Mouse (Mus musculus) frontal cortex, postnatal 14 days (tissue): Measurements from ENCODE around the gene Stk11.

Source experiments
- DNase-seq, 2 experiments: peaks; one replicate each; pipeline ENCODE4 v3.0.0; 2022; ENCODE audit warnings: low spot score in 2 of 2

The Stk11 gene

DNA sequence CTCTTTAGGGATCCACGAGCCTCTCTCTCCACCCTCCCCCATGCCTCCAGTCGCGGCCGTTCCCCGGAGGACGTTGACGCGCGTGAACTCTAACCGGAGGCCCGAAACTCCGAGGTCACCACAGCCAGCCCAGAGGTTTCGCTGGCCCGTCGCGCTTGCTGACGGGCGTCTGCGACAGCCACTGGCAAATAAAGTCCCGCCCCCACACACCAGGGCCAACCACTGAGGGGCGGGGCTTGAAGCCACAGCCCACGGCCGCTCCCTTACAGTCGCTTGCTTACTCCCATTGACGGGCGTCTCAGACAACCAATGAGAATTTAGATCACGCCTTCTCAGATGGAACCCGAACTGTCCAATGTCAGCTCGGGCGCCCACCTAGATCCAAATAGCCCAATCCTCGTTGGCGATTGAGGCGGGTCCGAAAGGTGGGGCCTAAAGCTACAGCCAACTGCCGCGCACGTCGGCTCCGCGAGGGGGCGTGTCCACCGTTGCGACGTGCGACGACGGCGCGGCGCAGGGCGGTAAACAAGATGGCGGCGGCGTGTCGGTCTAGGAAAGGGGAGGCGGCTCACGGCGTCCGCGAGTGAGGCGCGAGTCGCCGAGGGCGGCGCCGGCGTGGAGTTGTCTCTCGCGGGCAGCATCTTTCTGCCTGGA, at the start of gene Stk11:
TSS of gene Stk11 (plus strand) at position 514 of the 654 bp plus-strand sequence.
- DNase-seq: peak; percentile 98 to 100

DNA sequence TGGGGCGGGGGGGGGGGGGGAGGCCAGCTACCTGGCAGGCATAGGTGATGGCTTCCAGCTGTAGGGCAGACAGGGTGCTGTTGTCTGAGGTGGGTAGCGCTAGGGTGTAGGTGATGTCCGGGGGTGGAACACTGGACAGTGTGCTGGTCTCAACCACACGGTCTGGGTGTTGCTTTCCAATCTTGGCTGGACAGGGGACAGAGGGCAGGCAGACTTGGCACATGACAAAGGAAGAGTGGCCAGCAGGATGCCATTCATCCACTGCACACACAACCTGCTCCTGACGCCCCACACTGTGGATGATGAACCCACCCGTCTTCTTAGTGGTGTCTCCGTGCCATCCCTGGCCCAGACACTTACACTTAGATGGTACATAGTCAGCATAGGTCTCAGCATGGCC, 46.4 kb upstream of the Stk11 start:
- DNase-seq: no peak

DNA sequence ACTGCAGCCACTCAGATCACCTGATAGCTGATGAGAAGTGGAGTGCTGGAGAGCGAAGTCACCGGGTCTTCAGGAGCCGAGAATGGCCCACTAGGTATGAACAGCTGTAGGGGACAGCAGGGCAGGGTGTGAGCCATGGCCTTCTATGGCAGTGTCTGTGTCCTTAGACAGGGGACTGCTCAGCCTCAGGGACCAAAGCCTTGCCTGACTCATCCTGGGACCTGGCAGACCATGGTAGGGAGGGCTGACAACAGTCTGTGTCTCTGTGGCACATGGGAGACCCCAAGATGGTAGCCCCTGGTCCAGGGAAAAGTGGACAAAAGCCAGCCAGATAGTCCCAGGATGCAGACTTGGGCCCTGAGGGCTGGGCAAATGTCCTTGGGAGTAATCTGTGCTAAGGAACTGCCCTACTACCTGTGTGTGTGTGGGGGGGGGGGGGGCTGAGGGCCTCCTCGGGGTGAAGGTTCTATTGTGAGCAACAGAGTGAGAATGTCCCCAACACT, 45.6 kb upstream of the Stk11 start:
- DNase-seq: no peak

DNA sequence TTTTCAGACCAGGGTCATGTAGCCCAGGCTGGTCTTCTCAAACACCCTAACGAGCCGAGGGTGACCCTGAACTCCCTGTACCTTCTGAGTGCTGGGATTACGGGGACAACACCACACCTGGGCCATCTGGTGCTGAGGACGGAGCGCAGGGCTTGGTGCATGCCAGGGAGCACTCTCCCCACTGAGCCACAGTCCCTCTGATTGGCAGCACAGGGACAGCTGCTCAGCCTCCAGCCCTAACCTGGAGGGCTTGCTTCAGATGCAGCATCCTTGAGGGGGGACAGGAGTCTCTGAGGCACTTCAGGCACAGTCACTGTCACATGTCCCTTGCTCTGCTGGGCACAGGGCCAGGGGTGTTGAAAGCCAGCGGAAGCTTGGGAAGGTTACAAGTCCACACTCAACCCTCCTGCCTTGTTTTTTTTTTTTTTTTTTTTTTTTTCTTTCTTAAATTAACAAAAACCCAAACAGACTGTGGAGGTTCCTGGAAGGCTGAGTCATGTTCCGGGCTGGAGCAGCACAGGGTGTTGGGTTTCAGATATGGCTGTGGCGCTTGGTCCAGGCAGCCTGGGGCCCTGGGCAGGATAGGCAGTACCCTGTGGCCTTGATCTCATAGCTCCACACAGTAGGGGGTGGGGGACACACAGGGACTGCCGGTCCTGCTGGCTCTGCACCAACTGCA, 44.6 kb upstream of the Stk11 start:
- peak; percentile 48 to 55 for DNase-seq

DNA sequence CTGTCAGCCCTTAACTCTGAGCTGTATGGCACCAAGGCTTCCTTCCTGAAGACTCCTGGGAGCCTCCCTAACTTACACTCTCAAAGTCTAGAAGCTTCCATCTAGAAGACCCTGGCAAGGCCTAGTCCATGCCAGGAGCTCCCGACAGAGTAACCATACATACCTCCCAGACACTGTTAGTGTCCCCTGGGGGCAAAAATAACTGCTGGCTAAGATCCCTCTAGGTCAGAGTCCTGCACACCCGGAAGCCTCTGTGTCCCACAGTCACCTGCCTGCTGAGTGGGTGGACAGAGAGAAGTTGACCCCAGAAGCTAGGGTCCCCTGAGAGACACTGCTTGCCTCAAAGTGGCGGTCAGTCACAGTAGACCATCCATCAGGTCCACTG, 44.1 kb upstream of the Stk11 start:
- DNase-seq: no peak

DNA sequence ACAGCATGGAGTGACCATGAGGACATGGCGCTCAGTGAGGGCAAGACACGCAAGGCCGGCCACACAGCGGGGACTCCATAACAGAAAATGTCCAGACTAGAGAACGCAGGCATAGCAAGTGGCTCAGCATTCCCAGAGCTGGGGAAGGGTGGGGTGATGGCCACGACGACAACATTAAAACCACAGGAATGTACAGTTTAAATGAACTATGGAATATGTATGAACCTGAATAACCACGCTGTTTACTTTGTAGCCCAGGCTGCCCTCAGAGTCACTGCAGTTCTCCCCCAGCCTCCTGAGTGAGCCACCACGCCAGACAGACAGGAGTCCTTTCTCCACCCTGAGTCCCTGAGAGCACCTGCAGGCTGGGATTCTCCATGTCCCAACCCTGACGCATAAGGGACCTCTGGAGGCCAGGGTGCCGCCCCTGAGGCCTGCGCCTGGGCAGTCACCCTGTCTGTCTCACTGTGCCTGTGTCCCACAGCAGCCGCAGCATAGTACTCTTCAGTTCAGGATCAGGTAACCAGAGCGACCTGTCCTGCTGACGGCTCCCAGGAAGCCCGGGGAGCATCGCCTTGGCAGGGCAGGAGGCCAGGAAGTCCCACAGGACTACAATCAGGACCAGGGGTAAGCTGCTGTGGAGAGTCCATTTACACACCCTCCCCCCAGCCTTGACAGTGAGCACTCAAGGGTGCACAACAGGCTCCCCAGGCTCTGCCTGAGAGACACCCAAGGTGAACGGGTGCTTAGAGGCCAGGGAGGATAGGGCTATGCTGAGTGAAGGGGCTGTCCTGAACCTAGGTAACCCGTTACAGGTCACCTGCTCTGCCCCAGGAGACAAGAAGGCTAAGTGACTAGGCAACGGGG, 42.7 kb upstream of the Stk11 start:
- no peak for DNase-seq

DNA sequence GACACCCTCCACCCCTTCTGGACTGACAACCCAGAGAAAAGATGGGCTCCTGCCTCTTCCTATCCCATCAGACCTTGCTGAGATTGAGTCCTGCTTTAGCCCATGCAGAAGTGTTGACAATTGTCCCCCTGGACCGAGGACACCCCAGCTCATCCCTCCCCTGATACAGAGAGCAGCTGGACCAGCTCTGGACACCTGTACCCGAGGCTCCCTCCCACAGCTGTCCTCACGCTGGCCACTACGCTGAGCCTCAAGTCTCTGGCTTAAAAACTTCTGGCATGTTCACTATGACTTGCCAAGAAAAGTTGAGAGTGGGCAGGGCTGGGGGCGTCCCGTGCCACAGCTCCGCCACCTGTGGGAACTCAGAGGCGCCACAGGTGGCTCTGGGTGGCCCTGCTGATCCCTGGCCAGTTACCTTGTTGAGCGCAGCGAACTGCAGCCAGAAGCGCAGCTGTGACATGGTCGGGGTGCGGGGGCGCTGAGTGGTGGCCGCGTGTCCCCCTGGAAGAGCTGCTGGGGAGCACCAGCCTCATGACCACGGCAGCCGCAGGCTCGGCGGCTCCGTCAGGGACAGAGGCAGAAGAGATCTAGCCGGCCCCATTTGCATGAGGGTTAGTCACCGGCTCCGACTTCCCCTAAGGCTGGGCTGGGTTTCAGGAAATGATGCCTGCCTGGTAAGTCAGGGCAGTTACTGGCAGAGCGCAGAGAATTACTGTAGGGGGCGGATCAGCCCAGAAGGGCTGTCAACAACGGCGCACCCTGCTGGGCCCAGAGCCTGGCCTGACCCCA, 40.6 kb upstream of the Stk11 start:
- DNase-seq: peak in 1 of 2 experiments; percentile 43

DNA sequence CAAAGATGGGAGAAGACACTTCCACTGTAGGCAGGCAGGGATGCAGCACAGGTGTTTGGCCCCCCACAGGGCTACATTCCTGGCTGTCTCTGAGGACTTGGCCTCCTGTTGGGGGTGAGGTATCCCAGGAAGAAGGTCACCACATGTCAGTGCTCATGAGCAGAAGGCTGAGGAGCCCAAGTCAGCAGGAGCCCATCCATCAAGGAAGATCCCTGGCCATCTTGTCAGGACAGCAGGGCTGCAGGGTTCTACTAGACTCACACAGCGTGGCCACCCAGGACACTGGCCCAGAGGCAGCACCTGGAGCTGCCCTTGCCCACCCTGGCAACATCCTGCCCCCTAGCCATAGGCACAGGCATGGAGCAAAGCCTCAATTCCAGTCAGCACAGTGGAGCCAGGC, 39.7 kb upstream of the Stk11 start:
- DNase-seq: no peak

DNA sequence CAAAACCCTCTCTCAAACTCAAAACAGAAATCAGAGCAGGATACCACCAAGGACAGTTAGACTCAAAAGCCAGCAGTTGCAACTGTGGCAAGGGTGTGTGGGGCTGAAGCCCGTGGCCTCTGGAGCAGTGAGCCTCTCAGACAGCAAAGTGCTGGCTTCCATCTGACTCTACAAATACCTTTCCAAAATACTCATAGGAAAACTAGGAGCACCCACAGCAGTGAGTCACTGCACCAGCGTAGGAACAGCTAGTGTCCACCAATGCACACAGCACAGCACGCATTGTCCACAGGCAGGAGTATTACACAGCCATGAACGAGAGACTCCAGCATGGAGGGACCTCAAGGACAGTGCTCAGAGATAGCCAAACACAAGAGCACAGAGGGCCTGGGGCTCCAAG, 39.2 kb upstream of the Stk11 start:
- no peak for DNase-seq

DNA sequence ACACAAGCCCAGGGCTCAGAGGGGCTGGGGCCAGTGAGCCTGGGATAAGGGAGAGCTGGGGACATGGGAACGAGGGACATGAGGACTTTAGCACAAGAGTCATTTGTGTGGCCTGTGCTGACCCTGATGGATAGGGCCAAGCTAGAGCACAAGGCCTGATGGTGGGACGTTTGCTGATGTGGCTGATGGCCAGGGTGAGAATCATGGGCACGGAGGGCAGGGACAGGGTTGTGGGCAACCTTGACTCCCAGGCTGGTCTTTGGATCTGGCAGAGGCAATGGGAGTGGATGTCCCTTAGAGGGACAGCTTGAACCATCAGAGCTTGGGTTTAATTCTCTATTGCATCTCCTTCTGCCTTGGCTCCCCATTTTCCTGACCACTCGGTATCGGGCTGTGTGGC, 38.3 kb upstream of the Stk11 start:
- no peak for DNase-seq

DNA sequence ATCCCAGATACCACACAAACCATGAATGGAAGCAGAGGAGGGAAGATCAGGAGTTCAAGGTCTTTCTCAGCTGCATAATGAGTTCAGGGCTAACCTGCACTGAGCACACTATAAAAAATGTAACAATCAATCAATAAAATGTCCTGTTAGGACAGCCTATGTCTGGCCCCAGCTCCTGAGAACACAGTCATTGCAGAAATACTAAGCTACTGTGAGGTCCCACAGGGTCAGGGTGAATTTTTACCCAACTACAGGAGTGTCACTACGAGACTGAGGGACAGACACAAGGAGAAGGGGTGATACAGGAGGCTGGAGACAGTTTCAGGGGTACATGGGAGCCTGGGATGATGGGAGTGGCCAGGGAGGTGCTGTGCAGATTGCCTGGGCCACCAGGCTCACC, 37.2 kb upstream of the Stk11 start:
- no peak for DNase-seq

DNA sequence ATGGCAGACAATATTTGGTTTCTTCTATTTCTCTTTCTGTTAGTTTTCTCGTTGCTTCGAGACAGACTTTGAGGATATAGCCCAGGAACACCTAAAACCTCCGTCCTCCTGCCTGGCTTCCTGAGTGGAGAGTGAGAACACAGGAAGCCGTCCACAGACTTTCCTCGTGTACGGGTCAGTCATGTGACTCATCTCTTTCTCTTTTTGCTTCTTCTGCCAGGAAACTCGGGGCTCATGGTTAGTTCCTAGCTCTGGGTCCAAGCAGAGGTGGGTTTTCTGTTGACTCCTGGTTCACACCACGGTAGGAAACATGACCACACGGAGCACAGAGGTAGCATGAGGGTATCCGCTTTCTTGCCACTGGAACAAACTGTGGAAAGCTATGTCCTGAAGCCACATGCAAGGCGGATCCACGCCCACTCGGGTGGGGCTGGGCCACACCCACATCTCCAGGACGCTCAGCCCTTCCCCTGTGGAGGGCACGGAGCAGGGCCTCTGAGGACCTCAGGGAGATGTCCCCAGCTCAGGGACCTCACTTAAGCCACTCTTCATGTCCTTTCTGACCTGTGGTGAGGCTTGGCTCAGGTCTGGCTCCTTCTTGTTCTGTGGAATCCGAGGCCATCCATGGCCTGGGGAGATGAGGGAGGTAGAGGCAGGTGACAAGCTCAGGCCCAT, 35.1 kb upstream of the Stk11 start:
- no peak for DNase-seq

DNA sequence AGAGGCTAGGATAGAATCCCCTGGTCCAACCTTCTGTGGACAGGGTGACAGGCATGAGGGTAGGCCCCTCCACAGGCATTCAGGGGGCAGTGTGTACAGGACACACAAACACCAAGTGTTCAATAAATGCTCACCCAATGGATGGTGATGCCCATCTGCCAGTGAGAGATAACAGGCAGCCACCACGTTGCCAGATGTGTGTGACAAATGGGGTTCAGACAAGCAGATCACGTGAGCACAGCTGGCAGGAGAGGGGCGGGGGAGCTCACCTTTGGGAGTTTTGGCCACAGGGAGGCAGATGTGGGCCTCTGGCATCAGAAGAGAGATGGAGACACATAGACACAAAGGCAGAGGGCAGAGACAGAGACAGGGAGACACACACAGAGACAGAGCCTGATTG, 34.5 kb upstream of the Stk11 start:
- DNase-seq: no peak

DNA sequence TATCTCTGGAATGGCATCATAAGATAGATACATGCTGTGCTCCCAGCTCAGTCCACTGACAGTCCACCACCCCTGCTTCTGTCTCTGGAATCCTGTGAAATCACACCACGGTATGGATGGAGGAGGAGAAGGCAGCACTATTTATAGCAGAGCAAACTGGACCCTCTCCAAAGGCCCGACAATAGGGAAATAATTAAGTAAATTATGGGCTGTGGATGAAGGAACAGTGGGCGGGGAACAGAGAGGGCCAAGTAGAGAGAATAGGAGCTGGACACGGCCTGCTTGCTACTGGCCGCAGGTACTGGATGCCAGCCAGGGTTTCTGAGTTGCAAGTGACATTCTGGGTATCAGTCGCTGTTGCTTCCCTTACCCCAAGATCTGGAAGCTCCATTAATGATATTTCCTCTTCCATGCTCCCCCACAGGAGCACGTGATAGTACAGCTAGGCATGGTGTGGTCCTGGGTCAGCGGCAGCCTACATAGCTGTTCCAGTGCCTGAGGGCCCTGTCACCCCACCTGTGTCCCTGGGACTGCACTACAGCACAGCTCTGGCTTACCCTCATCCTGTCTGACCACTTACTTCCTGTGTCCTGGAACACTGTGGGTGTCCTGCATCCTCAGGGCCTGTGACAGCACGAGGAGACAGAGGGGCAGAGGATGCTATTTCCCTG, 30.7 kb upstream of the Stk11 start:
- no peak for DNase-seq

DNA sequence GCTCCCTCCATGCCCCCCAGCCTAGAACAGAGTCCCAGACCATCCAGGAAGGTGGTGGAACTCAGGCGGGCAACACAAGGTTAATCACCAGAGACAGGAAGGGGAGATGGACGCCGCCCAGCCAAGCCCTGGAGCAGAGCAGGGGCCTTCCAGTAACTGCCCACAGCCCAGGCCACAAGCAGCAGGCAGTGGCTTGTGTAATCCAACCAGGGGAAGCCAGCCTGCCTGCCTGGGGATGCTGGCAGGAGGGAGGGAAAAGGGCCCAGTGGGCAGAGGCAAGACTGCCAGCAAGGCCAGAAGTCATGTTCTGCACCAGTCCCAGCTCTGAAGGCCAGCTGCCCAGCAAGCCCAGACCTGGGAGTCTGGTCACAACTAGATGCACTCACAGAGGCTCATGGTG, 28.8 kb upstream of the Stk11 start:
- DNase-seq: no peak

DNA sequence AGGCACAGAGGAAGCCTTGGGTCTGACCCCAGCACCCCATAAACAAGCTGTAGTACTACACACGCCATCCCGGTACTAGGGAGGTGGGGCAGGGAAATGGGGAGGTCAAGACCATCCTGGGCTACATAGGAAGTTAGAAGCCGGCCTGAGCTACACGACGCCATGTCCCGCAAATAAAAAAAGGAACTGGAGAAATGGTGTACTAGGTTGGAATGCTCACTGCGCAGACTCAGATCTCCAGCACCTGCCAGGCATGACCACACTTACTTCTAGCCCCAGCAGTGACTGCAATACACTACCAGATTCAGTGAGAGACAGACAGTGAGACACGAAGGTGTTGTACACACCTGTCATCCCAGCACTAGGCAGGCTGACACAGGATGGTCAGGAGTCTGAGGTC, 28.1 kb upstream of the Stk11 start:
- DNase-seq: no peak

DNA sequence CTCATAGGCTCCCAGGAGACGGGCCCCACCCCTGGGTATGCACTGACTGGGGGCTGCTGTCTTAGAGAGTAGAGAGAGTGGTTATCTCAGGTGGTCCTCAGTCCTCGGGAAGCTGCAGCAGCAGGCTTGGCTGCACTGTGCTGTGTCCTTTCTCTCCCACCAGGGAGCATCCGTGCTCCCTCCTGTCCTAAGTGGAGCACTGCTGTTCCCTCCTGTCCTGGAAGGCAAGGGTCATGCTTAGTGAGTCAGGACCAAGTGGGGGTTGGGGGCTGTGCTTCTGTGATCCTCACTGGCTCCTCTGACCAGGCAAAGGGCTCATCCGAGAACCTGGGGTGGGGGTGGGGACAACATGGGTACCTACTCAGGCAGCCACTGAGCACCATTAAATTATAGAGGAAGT, 26.5 kb upstream of the Stk11 start:
- DNase-seq: no peak

DNA sequence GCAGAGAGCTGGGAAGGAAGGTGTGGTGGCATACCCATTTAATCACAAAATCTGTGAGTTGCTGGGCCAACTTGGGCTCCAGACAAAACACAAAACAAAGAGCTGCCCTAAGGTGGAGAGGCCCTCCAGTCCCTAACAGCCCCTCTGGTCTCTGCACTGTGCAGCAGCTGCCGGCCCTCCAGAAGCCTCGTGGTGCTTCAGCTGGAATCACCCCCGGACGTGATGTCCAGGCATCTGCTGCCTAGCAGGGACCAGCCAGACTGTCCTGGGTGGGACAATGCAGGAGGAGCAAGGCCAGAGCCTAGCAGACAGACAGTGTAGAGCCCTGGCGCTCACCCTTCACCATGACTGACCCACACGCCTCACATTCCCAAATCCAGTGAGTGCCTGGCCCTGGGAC, 24.1 kb upstream of the Stk11 start:
- DNase-seq: no peak

DNA sequence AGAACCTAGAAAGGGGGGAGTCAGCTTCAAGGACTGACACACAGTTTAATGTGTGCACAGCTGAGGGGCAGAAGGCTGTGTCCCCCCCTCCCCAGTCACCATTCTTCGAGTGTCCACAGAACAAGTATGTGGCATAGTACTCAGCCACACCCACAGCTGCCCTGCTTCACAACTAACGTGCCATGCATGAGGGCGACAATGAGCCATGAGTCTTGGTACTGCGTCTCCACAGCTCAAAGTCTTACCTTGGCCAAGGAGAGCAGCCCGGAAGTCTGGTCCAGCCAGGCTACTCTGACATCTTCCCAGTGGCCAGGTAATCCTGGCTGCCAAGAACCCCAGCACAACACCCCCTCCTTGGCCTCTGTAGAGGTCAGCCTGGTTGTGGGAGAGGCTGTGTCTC, 22.9 kb upstream of the Stk11 start:
- DNase-seq: no peak

DNA sequence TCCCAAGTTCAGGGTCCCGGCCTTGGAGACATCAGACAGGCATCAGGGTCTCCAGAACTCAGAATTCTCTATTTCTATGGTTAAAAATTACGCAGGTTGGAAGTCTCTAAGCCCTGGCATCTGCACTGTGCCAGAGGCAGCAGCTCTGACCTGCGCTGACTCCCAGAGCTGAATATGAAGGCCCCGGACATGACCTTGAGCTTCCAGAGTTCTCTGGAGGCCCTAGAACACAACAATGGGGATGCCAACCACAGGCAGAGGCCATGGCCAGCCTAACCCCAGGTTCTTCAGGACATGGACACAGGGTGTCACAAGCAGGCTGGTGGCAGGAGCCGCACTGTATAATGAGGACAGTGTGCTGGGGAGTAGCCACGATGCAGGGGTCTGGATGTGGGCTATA, 21.5 kb upstream of the Stk11 start:
- DNase-seq: no peak

DNA sequence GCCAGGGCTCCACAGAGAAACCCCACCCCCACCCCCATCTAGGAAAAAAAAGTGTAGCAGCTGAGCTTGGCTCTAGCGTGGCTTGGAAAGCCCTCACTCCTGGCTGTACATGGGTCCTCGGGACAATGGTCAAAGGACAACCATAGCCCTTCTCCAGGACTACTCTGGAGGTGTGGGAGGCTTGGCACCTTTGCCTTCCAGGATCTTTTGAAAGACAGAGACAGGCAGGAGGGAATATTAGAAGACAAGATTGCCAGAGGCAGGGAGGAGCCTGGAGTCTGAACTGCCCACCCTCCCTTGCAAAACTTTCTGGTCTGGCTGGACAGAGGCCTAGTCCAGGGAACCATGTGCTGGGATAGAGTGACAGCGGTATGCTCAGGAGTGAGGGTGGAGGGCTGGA, 20.9 kb upstream of the Stk11 start:
- no peak for DNase-seq
